Mouse (Mus musculus): ENCODE measurements around the gene Rapgef6.

The Rapgef6 gene

GRCm38 (mm10) chr11:54522529-54523430 is at the start of gene Rapgef6:
TSS of gene Rapgef6 (plus strand) at chr11:54522847.
- DNase-seq, result peak; percentile 99

- peak; percentile 20 for DNase-seq
These were observed 44.2 kb upstream of the Rapgef6 start for GRCm38 (mm10) chr11:54478414-54478813.

- DNase-seq, result no peak
These were observed 36.6 kb upstream of the Rapgef6 start for GRCm38 (mm10) chr11:54486041-54486440.

- no peak for DNase-seq
These were observed 30.6 kb upstream of the Rapgef6 start for GRCm38 (mm10) chr11:54491946-54492558.

- no peak for DNase-seq
These were observed 30.1 kb upstream of the Rapgef6 start for GRCm38 (mm10) chr11:54492559-54492958.

- DNase-seq, result no peak
These were observed 22.8 kb upstream of the Rapgef6 start for GRCm38 (mm10) chr11:54499838-54500237.

- peak; percentile 31 for DNase-seq
These were observed 20.0 kb upstream of the Rapgef6 start for GRCm38 (mm10) chr11:54502546-54503245.

- DNase-seq, result no peak
These were observed 9.1 kb upstream of the Rapgef6 start for GRCm38 (mm10) chr11:54513584-54513983.

GRCm38 (mm10) chr11:54521927-54522528 is 619 bp upstream of the Rapgef6 start:
- peak; percentile 7 for DNase-seq

GRCm38 (mm10) chr11:54523431-54524001 is 869 bp downstream of the Rapgef6 start:
- no peak for DNase-seq

- DNase-seq, result no peak
These were observed 5.4 kb downstream of the Rapgef6 start for GRCm38 (mm10) chr11:54528002-54528401.

GRCm38 (mm10) chr11:54530391-54530790 is 7.7 kb downstream of the Rapgef6 start:
- DNase-seq, result peak; percentile 86

- peak; percentile 32 for DNase-seq
These were observed 8.3 kb downstream of the Rapgef6 start for GRCm38 (mm10) chr11:54530916-54531315.

GRCm38 (mm10) chr11:54533834-54534233 is 11.2 kb downstream of the Rapgef6 start:
- no peak for DNase-seq

- DNase-seq, result peak; percentile 84
These were observed 12.2 kb downstream of the Rapgef6 start for GRCm38 (mm10) chr11:54534871-54535270.

GRCm38 (mm10) chr11:54539031-54539430 is 16.4 kb downstream of the Rapgef6 start:
- no peak for DNase-seq

- DNase-seq, result no peak
These were observed 16.8 kb downstream of the Rapgef6 start for GRCm38 (mm10) chr11:54539486-54539885.

GRCm38 (mm10) chr11:54540328-54540727 is 17.7 kb downstream of the Rapgef6 start:
- no peak for DNase-seq

- no peak for DNase-seq
These were observed 19.8 kb downstream of the Rapgef6 start for GRCm38 (mm10) chr11:54542414-54542813.

GRCm38 (mm10) chr11:54554970-54555369 is 32.3 kb downstream of the Rapgef6 start:
- no peak for DNase-seq

GRCm38 (mm10) chr11:54562761-54563160 is 40.1 kb downstream of the Rapgef6 start:
- peak; percentile 43 for DNase-seq

- DNase-seq, result no peak
These were observed 45.3 kb downstream of the Rapgef6 start for GRCm38 (mm10) chr11:54567959-54568358.

- no peak for DNase-seq
These were observed 52.1 kb downstream of the Rapgef6 start for GRCm38 (mm10) chr11:54574741-54575140.
